Mouse (Mus musculus): ENCODE measurements around the gene Stx17. TPM values are rescaled to one million over a fixed set of nuclear protein-coding genes. Genes with fewer than 3 reads are reported as not detected.

Gene Stx17
- polyA plus RNA-seq, 1 experiment = 7.5 TPM

- H3K27me3 ChIP-seq (ENCODE audit: control insufficient read depth, insufficient read depth, low read length, poor library complexity, severe bottlenecking) = no peaks in the 10 kb centered on the region
- H3K4me1 ChIP-seq (ENCODE audit: control insufficient read depth, insufficient read depth, low read length) = no peaks in the 10 kb centered on the region
- no peaks in the 10 kb centered on the region for H3K9me3 ChIP-seq (replicated peaks; ENCODE audit: control insufficient read depth, insufficient read depth, low read length, poor library complexity, severe bottlenecking)
- no peaks in the 10 kb centered on the region for H3K36me3 ChIP-seq (ENCODE audit: control insufficient read depth, insufficient read depth, low read length, poor library complexity, severe bottlenecking)
- no peak overlapping the region for H3K9ac ChIP-seq (ENCODE audit: low read depth, poor library complexity, severe bottlenecking)
- no peak overlapping the region for H3K27ac ChIP-seq (ENCODE audit: insufficient read depth, low read length)
- no peak for TF ChIP-seq EP300 (IDR thresholded peaks at IDR 0.05; ENCODE audit: insufficient read depth, low read depth, low read length)
- no peak for TF ChIP-seq CTCF (IDR thresholded peaks at IDR 0.05; ENCODE audit: low read depth, low read length)
- TF ChIP-seq POLR2A (IDR thresholded peaks at IDR 0.05; ENCODE audit: insufficient read depth, low read length) = no peak
- H3K4me3 ChIP-seq (ENCODE audit: low read depth, low read length) = no peak overlapping the region
Measured at GRCm38 (mm10) chr4:48086609-48087008, 38.1 kb upstream of the Stx17 start.

- Histone ChIP-seq H3K9ac (ENCODE audit: low read depth, poor library complexity, severe bottlenecking) (no peak overlapping the region), H3K4me1 (ENCODE audit: control insufficient read depth, insufficient read depth, low read length) (no peaks in the 10 kb centered on the region), H3K4me3 (ENCODE audit: low read depth, low read length) (no peak overlapping the region), H3K36me3 (ENCODE audit: control insufficient read depth, insufficient read depth, low read length, poor library complexity, severe bottlenecking) (no peaks in the 10 kb centered on the region), H3K9me3 (replicated peaks; ENCODE audit: control insufficient read depth, insufficient read depth, low read length, poor library complexity, severe bottlenecking) (no peaks in the 10 kb centered on the region), H3K27me3 (ENCODE audit: control insufficient read depth, insufficient read depth, low read length, poor library complexity, severe bottlenecking) (no peaks in the 10 kb centered on the region), H3K27ac (ENCODE audit: insufficient read depth, low read length) (no peak overlapping the region)
- TF ChIP-seq EP300 (IDR thresholded peaks at IDR 0.05; ENCODE audit: insufficient read depth, low read depth, low read length) (no peak), CTCF (IDR thresholded peaks at IDR 0.05; ENCODE audit: low read depth, low read length) (no peak), POLR2A (IDR thresholded peaks at IDR 0.05; ENCODE audit: insufficient read depth, low read length) (no peak)
Measured at GRCm38 (mm10) chr4:48087497-48087896, 37.2 kb upstream of the Stx17 start.

- Histone ChIP-seq H3K27ac (ENCODE audit: insufficient read depth, low read length) (no peak overlapping the region), H3K27me3 (ENCODE audit: control insufficient read depth, insufficient read depth, low read length, poor library complexity, severe bottlenecking) (no peaks in the 10 kb centered on the region), H3K4me1 (ENCODE audit: control insufficient read depth, insufficient read depth, low read length) (no peaks in the 10 kb centered on the region), H3K9me3 (replicated peaks; ENCODE audit: control insufficient read depth, insufficient read depth, low read length, poor library complexity, severe bottlenecking) (no peaks in the 10 kb centered on the region), H3K36me3 (ENCODE audit: control insufficient read depth, insufficient read depth, low read length, poor library complexity, severe bottlenecking) (no peaks in the 10 kb centered on the region), H3K9ac (ENCODE audit: low read depth, poor library complexity, severe bottlenecking) (no peak overlapping the region), H3K4me3 (ENCODE audit: low read depth, low read length) (no peak overlapping the region)
- TF ChIP-seq CTCF (IDR thresholded peaks at IDR 0.05; ENCODE audit: low read depth, low read length) (no peak), POLR2A (IDR thresholded peaks at IDR 0.05; ENCODE audit: insufficient read depth, low read length) (no peak), EP300 (IDR thresholded peaks at IDR 0.05; ENCODE audit: insufficient read depth, low read depth, low read length) (no peak)
Measured at GRCm38 (mm10) chr4:48093221-48093620, 31.5 kb upstream of the Stx17 start.

GRCm38 (mm10) chr4:48100217-48100616, 24.5 kb upstream of the Stx17 start:
- Histone ChIP-seq H3K4me3 (ENCODE audit: low read depth, low read length) (no peak overlapping the region), H3K4me1 (ENCODE audit: control insufficient read depth, insufficient read depth, low read length) (no peaks in the 10 kb centered on the region), H3K9ac (ENCODE audit: low read depth, poor library complexity, severe bottlenecking) (no peak overlapping the region), H3K27ac (ENCODE audit: insufficient read depth, low read length) (no peak overlapping the region), H3K36me3 (ENCODE audit: control insufficient read depth, insufficient read depth, low read length, poor library complexity, severe bottlenecking) (no peaks in the 10 kb centered on the region), H3K27me3 (ENCODE audit: control insufficient read depth, insufficient read depth, low read length, poor library complexity, severe bottlenecking) (no peaks in the 10 kb centered on the region), H3K9me3 (replicated peaks; ENCODE audit: control insufficient read depth, insufficient read depth, low read length, poor library complexity, severe bottlenecking) (no peaks in the 10 kb centered on the region)
- TF ChIP-seq CTCF (IDR thresholded peaks at IDR 0.05; ENCODE audit: low read depth, low read length) = no peak
- TF ChIP-seq POLR2A (IDR thresholded peaks at IDR 0.05; ENCODE audit: insufficient read depth, low read length) = no peak
- no peak for TF ChIP-seq EP300 (IDR thresholded peaks at IDR 0.05; ENCODE audit: insufficient read depth, low read depth, low read length)

- Histone ChIP-seq H3K27me3 (ENCODE audit: control insufficient read depth, insufficient read depth, low read length, poor library complexity, severe bottlenecking) (no peaks in the 10 kb centered on the region), H3K9me3 (replicated peaks; ENCODE audit: control insufficient read depth, insufficient read depth, low read length, poor library complexity, severe bottlenecking) (no peaks in the 10 kb centered on the region), H3K36me3 (ENCODE audit: control insufficient read depth, insufficient read depth, low read length, poor library complexity, severe bottlenecking) (no peaks in the 10 kb centered on the region), H3K4me3 (ENCODE audit: low read depth, low read length) (no peak overlapping the region), H3K4me1 (ENCODE audit: control insufficient read depth, insufficient read depth, low read length) (no peaks in the 10 kb centered on the region), H3K9ac (ENCODE audit: low read depth, poor library complexity, severe bottlenecking) (no peak overlapping the region), H3K27ac (ENCODE audit: insufficient read depth, low read length) (no peak overlapping the region)
- TF ChIP-seq CTCF (IDR thresholded peaks at IDR 0.05; ENCODE audit: low read depth, low read length) = no peak
- no peak for TF ChIP-seq EP300 (IDR thresholded peaks at IDR 0.05; ENCODE audit: insufficient read depth, low read depth, low read length)
- no peak for TF ChIP-seq POLR2A (IDR thresholded peaks at IDR 0.05; ENCODE audit: insufficient read depth, low read length)
Measured at GRCm38 (mm10) chr4:48101981-48102380, 22.7 kb upstream of the Stx17 start.

GRCm38 (mm10) chr4:48105387-48105786, 19.3 kb upstream of the Stx17 start:
- no peaks in the 10 kb centered on the region for H3K9me3 ChIP-seq (replicated peaks; ENCODE audit: control insufficient read depth, insufficient read depth, low read length, poor library complexity, severe bottlenecking)
- no peak for TF ChIP-seq CTCF (IDR thresholded peaks at IDR 0.05; ENCODE audit: low read depth, low read length)
- TF ChIP-seq POLR2A (IDR thresholded peaks at IDR 0.05; ENCODE audit: insufficient read depth, low read length) = no peak
- no peak for TF ChIP-seq EP300 (IDR thresholded peaks at IDR 0.05; ENCODE audit: insufficient read depth, low read depth, low read length)
- H3K9ac ChIP-seq (ENCODE audit: low read depth, poor library complexity, severe bottlenecking) = no peak overlapping the region
- no peak overlapping the region for H3K27ac ChIP-seq (ENCODE audit: insufficient read depth, low read length)
- no peak overlapping the region for H3K4me3 ChIP-seq (ENCODE audit: low read depth, low read length)
- H3K36me3 ChIP-seq (ENCODE audit: control insufficient read depth, insufficient read depth, low read length, poor library complexity, severe bottlenecking) = no peaks in the 10 kb centered on the region
- no peaks in the 10 kb centered on the region for H3K27me3 ChIP-seq (ENCODE audit: control insufficient read depth, insufficient read depth, low read length, poor library complexity, severe bottlenecking)
- no peaks in the 10 kb centered on the region for H3K4me1 ChIP-seq (ENCODE audit: control insufficient read depth, insufficient read depth, low read length)
